Mouse (Mus musculus): ENCODE results near the gene Rps6kc1.

- TF ChIP-seq CTCF (IDR thresholded peaks at IDR 0.05; ENCODE audit: insufficient read depth, low read depth, low read length) (no peak), POLR2A (IDR thresholded peaks at IDR 0.05; ENCODE audit: insufficient read depth, low read depth, low read length) (no peak)
Observed at GRCm38 (mm10) chr1:190919725-190920469, 8.3 kb upstream of the Rps6kc1 start.
